Mouse (Mus musculus) lung, postnatal 14 days (tissue): ENCODE data around the gene Gpr157.

Source experiments
- DNase-seq: peaks from one replicate; pipeline ENCODE4 v3.0.0; 2021

Gene Gpr157

GRCm38 (mm10) chr4:150155301-150155700, 68.1 kb downstream of the Gpr157 start:
- DNase-seq, result no peak
